Mouse (Mus musculus): ENCODE measurements around the gene Siglecg. TPM values are rescaled to one million over a fixed set of nuclear protein-coding genes. Genes with fewer than 3 reads are reported as not detected.

Siglecg gene
- total RNA-seq, 2 experiments from 2014 or later = not detected

GRCm38 (mm10) chr7:43423991-43424625, 16.1 kb downstream of the Siglecg start:
- no peak for TF ChIP-seq CTCF (conservative IDR thresholded peaks at IDR 0.05)
- Histone ChIP-seq H3K4me3 (no peak overlapping the region), H3K27ac (no peak overlapping the region)
- DNase-seq (ENCODE audit: low spot score in 2 of 2) = no peak

DNA sequence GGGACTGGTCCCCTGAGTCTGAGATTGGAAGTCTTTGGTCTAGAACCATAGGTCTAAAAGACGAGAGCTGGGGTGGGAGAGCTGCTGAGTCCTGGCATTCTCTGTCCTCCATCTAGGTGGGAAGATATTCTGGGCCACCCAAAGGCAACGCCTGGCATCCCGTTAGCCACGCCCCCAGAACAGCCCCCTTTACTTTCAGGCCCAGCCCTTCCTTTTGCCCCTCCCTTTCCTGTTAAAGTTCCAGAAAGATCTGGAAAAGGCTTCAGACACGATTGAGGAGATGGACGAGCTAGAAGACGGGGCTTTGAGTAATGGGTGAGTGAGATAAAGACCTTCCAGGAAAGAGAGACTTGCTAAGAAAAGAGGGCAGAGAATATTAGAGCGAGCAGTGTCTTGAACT, 19.4 kb downstream of the Siglecg start, which contains the start of gene Lim2:
Gene Lim2, plus strand, starts transcription at position 265 of the 400 bp plus-strand sequence.
- DNase-seq (ENCODE audit: low spot score in 2 of 2) = no peak
- Histone ChIP-seq H3K4me3 (no peak within 1 kb of the TSS), H3K27ac (no peak within 1 kb of the TSS)
- TF ChIP-seq CTCF (conservative IDR thresholded peaks at IDR 0.05) = no peak

DNA sequence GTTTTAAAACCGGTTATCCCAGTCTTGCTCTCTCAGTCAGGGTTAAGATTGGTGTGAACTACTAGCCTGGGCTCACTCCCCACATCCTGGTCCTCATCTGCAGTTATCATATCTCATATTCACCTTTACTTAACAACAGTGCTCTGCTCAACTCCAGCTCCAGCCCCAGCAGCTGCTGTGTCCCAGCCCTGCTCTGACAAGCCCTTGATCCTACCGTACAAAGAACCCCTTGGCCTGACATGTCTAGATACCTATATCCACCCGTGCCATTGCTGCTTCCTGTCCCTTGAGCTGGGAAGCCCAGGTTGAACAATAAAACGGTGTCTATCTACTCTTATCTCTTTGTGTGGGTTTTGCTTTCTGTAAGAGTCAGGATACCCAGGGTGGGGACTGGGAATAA, 21.5 kb downstream of the Siglecg start:
- H3K4me3 ChIP-seq = no peak overlapping the region
- TF ChIP-seq CTCF (conservative IDR thresholded peaks at IDR 0.05) = no peak
- no peak overlapping the region for H3K27ac ChIP-seq
- DNase-seq (ENCODE audit: low spot score in 2 of 2) = no peak

DNA sequence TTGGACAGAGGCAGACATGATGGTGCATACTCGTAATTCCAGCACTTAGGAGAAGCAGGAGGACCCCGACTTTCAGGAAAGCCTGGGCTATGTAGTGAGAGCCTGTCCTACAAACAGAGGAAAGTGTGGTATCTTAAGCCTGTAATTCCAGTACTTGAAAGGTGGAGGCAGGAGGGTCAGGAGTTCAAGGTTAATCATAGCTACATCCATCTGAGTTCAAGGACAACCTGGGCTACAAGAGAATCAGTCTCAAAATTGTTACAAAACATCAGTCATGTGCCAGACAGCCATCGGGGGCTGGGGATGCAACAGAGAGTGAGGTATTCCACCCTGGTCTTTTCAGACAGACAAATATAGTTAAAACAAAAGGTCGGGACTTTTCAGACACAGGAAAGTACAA, 24.9 kb downstream of the Siglecg start:
- Histone ChIP-seq H3K27ac (no peak overlapping the region), H3K4me3 (no peak overlapping the region)
- DNase-seq (ENCODE audit: low spot score in 2 of 2) = no peak
- TF ChIP-seq CTCF (conservative IDR thresholded peaks at IDR 0.05) = no peak

DNA sequence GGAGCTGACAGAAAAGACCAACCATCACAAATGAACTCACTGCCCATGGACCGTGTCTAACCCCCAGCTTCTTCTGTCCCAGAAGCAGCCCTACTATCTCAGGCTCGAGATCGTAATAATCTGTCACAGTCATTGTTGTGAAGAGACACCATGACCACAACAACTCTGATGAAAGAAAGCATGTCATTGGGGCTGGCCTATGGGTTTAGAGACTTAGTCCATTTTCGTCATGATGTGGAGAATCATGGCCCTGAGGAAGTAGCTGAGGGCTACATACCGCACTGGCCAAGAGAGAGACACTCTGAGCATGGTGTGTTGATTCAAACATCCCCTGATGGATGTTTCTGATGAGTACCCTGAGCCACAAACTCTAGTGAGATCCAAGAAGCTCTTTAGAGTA, 26.7 kb downstream of the Siglecg start:
- H3K4me3 ChIP-seq = no peak overlapping the region
- no peak overlapping the region for H3K27ac ChIP-seq
- TF ChIP-seq CTCF (conservative IDR thresholded peaks at IDR 0.05) = no peak
- no peak for DNase-seq (ENCODE audit: low spot score in 2 of 2)

DNA sequence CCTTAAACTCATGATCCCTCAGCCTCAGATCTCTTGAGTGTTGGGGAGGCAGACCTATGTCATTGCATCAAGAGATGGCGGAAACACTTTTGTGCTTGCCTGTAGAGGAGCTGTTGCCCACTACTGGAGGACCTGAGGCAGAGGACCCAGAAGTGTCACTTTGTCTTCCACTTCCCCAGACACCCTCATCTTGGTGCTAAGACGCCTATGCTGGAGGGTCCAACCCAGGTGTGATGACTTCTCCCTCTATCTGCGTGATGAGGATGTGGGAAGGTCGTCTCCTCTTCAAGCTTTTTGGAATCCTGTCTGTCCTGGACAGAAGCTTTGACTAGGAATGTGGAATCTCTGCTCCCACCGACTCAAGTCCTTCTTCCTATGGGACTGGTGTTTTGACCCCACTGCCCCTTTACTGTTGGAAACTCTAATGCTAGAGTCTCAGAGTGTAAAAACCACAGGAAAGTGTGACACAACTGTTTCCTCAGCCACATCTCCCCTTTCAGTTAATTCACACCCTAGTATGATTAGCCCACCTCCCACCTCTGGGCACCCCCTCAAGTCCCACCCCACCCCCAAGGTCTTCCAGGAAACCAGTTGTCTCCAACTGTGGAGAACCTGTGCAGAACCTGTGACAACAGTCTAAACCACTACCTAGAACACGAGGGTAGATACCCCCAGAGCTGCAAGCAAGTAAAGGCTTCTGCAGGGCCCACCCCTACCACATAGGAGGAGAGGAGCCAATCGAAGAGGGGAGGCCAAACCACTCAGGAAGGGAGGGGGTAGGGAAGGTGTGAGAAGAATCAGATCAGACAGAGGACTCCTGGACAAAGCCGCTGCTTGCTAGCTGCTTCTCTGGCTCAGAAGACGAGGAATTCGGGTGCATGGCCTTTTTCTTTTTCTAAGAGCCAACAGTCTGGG, 28.6 kb downstream of the Siglecg start, which contains the start of gene Nkg7:
Gene Nkg7, plus strand, starts transcription at position 733 of the 915 bp plus-strand sequence.
- H3K27ac ChIP-seq = no peak within 1 kb of the TSS
- TF ChIP-seq CTCF (conservative IDR thresholded peaks at IDR 0.05) = no peak
- no peak for DNase-seq (ENCODE audit: low spot score in 2 of 2)
- no peak within 1 kb of the TSS for H3K4me3 ChIP-seq

DNA sequence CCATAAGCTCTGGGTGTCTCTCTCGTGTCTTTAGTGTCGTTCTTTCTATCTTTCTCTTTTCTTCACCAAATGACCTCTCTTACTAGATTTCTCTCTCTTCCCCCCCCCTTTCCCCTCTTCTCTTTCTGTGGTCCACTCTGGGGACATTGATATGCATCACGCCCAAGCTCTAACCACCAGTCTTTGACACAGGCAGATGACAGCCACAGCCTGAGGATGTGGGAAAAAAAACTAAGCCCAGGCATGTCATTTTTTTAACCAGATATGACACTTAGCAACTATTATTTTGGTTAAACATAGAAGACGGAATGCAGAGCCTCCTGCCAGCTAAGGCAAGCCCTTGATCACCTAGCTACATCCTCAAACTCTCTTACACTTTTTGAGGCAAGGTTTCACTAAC, 30.6 kb downstream of the Siglecg start:
- Histone ChIP-seq H3K4me3 (no peak overlapping the region), H3K27ac (no peak overlapping the region)
- TF ChIP-seq CTCF (conservative IDR thresholded peaks at IDR 0.05) = no peak
- DNase-seq (ENCODE audit: low spot score in 2 of 2) = no peak

- Histone ChIP-seq H3K4me3 (no peak within 1 kb of the TSS), H3K27ac (no peak within 1 kb of the TSS)
- no peak for TF ChIP-seq CTCF (conservative IDR thresholded peaks at IDR 0.05)
Observed at GRCm38 (mm10) chr7:43440482-43440881, 32.5 kb downstream of the Siglecg start, which contains the start of gene Cldnd2. TSS of gene Cldnd2 (plus strand) at chr7:43440782.

DNA sequence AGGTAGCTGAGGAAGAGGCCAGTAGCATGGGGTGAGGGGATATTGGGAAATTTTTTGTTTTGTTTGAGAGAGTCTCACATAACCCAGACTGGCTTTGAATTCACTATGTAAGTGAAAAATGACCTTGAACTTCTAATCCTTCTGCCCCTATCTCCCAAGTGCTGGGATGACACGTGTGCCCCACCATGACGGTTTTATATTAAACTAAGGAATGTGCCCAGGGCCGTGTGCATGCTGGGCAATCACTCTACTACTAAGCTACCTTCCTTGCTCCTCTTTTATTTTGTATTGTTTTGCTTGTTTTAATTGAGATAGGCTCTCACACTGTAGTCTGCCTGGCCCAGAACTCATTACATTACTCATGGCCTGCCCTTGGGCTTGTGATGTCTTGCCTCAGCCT, 33.1 kb downstream of the Siglecg start:
- no peak for DNase-seq (ENCODE audit: low spot score in 2 of 2)
- H3K27ac ChIP-seq = no peak overlapping the region
- TF ChIP-seq CTCF (conservative IDR thresholded peaks at IDR 0.05) = no peak

More at GRCm38 (mm10) chr7:43440482-43440881, 32.5 kb downstream of the Siglecg start, which contains the start of gene Cldnd2:
- no peak for DNase-seq (ENCODE audit: low spot score in 2 of 2)

DNA sequence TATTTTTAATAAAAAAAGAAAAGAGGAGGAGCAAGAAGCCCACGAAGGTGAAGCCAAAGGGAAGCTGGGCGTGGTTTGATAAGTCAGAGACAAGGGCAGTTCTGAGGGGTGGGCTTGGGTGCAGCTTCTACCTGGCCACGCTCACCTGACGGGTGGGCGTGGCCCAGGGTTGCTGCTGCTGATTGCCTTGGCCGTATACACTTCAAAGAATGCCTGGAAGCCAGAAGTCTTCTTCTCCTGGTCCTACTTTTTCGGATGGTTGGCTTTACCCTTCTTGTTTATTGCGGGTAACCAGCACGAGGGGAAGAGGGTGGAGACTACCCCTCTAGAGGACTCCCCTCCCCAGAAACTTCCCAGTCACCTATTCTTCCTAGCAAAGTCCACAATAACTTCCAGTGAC, 34.7 kb downstream of the Siglecg start:
- Histone ChIP-seq H3K27ac (peak overlapping the region; percentile 97), H3K4me3 (peak overlapping the region; percentile 79)
- TF ChIP-seq CTCF (conservative IDR thresholded peaks at IDR 0.05) = no peak
- DNase-seq (ENCODE audit: low spot score in 2 of 2) = no peak

More for the DNA sequence above, 33.1 kb downstream of the Siglecg start:
- H3K4me3 ChIP-seq = no peak overlapping the region

GRCm38 (mm10) chr7:43443126-43443916, 35.3 kb downstream of the Siglecg start:
- Histone ChIP-seq H3K4me3 (peak overlapping the region; percentile 79), H3K27ac (peak overlapping the region; percentile 97)
- peak; percentile 60 to 65 for DNase-seq (ENCODE audit: low spot score in 2 of 2)
- TF ChIP-seq CTCF (conservative IDR thresholded peaks at IDR 0.05) = no peak

DNA sequence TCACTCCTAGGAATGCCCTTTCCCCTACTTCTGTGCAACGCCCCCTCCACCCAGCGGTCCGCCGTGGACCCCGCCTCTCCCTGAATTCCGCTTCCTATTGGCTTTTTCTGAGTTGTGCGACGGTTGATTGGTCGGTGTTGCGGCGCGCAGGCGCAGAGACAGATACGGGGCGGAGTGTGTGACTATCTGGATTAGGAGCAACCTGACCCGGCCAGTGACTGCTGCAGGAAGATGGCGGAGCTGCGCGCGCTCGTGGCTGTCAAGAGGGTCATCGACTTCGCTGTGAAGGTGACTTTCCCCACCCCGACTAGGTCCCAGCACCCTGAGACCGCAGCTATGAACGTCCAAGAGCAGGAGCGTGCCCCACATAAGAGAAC, 35.9 kb downstream of the Siglecg start, which contains the start of the genes Etfb and Gm45233:
Gene Etfb, plus strand, starts transcription at position 167 of the 377 bp plus-strand sequence.
Gene Gm45233, plus strand, starts transcription at position 212 of the 377 bp plus-strand sequence.
- Histone ChIP-seq H3K4me3 (peak within 1 kb of the TSS; percentile 79), H3K27ac (peak within 1 kb of the TSS; percentile 97)
- no peak for TF ChIP-seq CTCF (conservative IDR thresholded peaks at IDR 0.05)
- peak; percentile 92 to 96 for DNase-seq (ENCODE audit: low spot score in 2 of 2)
